Mouse (Mus musculus): ENCODE data around the gene Prrc2a. TPM values are rescaled to one million over a fixed set of nuclear protein-coding genes. Genes with fewer than 3 reads are reported as not detected.

Prrc2a gene
- polyA plus RNA-seq, 1 experiment from 2014 or later, result 147 TPM

- Histone ChIP-seq H3K27me3 (no peaks in the 10 kb centered on the region), H3K9ac (no peak overlapping the region), H3K4me3 (no peak overlapping the region), H3K9me3 (no peaks in the 10 kb centered on the region), H3K4me1 (peaks cover 14% of the 10 kb centered on the region), H3K36me3 (peaks cover 74% of the 10 kb centered on the region), H3K4me2 (no peak overlapping the region), H3K27ac (no peak overlapping the region)
- WGBS, result 81% methylated on average over 16 of the region's 16 CpGs
- no peak for ATAC-seq (ENCODE audit: insufficient number of reproducible peaks, low FRiP score, low TSS enrichment, low read depth)
Measured at GRCm38 (mm10) chr17:35140490-35140996, 24.2 kb downstream of the Prrc2a start.

GRCm38 (mm10) chr17:35139269-35139668 is 25.4 kb downstream of the Prrc2a start:
- 95% methylated on average over 3 of the region's 3 CpGs for WGBS
- Histone ChIP-seq H3K4me2 (no peak overlapping the region), H3K27ac (no peak overlapping the region), H3K9me3 (no peaks in the 10 kb centered on the region), H3K27me3 (no peaks in the 10 kb centered on the region), H3K36me3 (peaks cover 61% of the 10 kb centered on the region), H3K9ac (no peak overlapping the region), H3K4me1 (peaks cover 14% of the 10 kb centered on the region), H3K4me3 (no peak overlapping the region)
- ATAC-seq (ENCODE audit: insufficient number of reproducible peaks, low FRiP score, low TSS enrichment, low read depth), result no peak

- under 1% methylated on average over 43 of the region's 43 CpGs for WGBS
- H3K27ac ChIP-seq, result peak overlapping the region; percentile 97
- H3K4me1 ChIP-seq, result peaks cover 14% of the 10 kb centered on the region
- peaks cover 26% of the 10 kb centered on the region for H3K36me3 ChIP-seq
- H3K4me2 ChIP-seq, result peak overlapping the region; percentile 75
- H3K9me3 ChIP-seq, result no peaks in the 10 kb centered on the region
- peak overlapping the region; percentile 75 for H3K4me3 ChIP-seq
- H3K27me3 ChIP-seq, result no peaks in the 10 kb centered on the region
- ATAC-seq (ENCODE audit: insufficient number of reproducible peaks, low FRiP score, low TSS enrichment, low read depth), result peak; percentile 38
- H3K9ac ChIP-seq, result peak overlapping the region; percentile 50
Measured at GRCm38 (mm10) chr17:35135591-35136320, 28.9 kb downstream of the Prrc2a start.

GRCm38 (mm10) chr17:35134801-35135590 is 29.7 kb downstream of the Prrc2a start, which contains the start of gene Bag6:
TSS of gene Bag6 (plus strand) at chr17:35135178.
- H3K4me1 ChIP-seq, result peaks cover 14% of the 10 kb centered on the region
- H3K9ac ChIP-seq, result peak within 1 kb of the TSS; percentile 50
- H3K4me2 ChIP-seq, result peak within 1 kb of the TSS; percentile 75
- peak within 1 kb of the TSS; percentile 97 for H3K27ac ChIP-seq
- under 1% methylated on average over 66 of the region's 66 CpGs for WGBS
- no peaks in the 10 kb centered on the region for H3K9me3 ChIP-seq
- peak; percentile 94 for ATAC-seq (ENCODE audit: insufficient number of reproducible peaks, low FRiP score, low TSS enrichment, low read depth)
- peak within 1 kb of the TSS; percentile 75 for H3K4me3 ChIP-seq
- H3K27me3 ChIP-seq, result no peaks in the 10 kb centered on the region
- H3K36me3 ChIP-seq, result peaks cover 25% of the 10 kb centered on the region

- no peaks in the 10 kb centered on the region for H3K9me3 ChIP-seq
- H3K4me2 ChIP-seq, result no peak overlapping the region
- H3K27ac ChIP-seq, result no peak overlapping the region
- ATAC-seq (ENCODE audit: insufficient number of reproducible peaks, low FRiP score, low TSS enrichment, low read depth), result no peak
- 91% methylated on average over 7 of the region's 7 CpGs for WGBS
- H3K9ac ChIP-seq, result no peak overlapping the region
- H3K4me1 ChIP-seq, result peaks cover 17% of the 10 kb centered on the region
- no peak overlapping the region for H3K4me3 ChIP-seq
- peaks cover 20% of the 10 kb centered on the region for H3K36me3 ChIP-seq
- H3K27me3 ChIP-seq, result no peaks in the 10 kb centered on the region
Measured at GRCm38 (mm10) chr17:35133517-35133916, 31.2 kb downstream of the Prrc2a start.

GRCm38 (mm10) chr17:35132174-35132560 is 32.5 kb downstream of the Prrc2a start:
- H3K4me2 ChIP-seq, result no peak overlapping the region
- no peak overlapping the region for H3K27ac ChIP-seq
- H3K4me1 ChIP-seq, result peaks cover 23% of the 10 kb centered on the region
- no peak overlapping the region for H3K4me3 ChIP-seq
- H3K9ac ChIP-seq, result no peak overlapping the region
- peaks cover 19% of the 10 kb centered on the region for H3K36me3 ChIP-seq
- no peaks in the 10 kb centered on the region for H3K9me3 ChIP-seq
- no peaks in the 10 kb centered on the region for H3K27me3 ChIP-seq
- 79% methylated on average over 3 of the region's 3 CpGs for WGBS
- no peak for ATAC-seq (ENCODE audit: insufficient number of reproducible peaks, low FRiP score, low TSS enrichment, low read depth)

- WGBS, result 80% methylated on average over 15 of the region's 15 CpGs
- Histone ChIP-seq H3K36me3 (peaks cover 19% of the 10 kb centered on the region), H3K9ac (no peak within 1 kb of the TSS), H3K4me2 (no peak within 1 kb of the TSS), H3K4me3 (no peak within 1 kb of the TSS), H3K27me3 (no peaks in the 10 kb centered on the region), H3K4me1 (peaks cover 23% of the 10 kb centered on the region), H3K9me3 (no peaks in the 10 kb centered on the region), H3K27ac (no peak within 1 kb of the TSS)
- no peak for ATAC-seq (ENCODE audit: insufficient number of reproducible peaks, low FRiP score, low TSS enrichment, low read depth)
Measured at GRCm38 (mm10) chr17:35131500-35132173, 33.1 kb downstream of the Prrc2a start, which contains the start of gene Apom. TSS of gene Apom (minus strand) at chr17:35132050.

GRCm38 (mm10) chr17:35131038-35131437 is 33.7 kb downstream of the Prrc2a start:
- H3K9ac ChIP-seq, result no peak overlapping the region
- H3K36me3 ChIP-seq, result peaks cover 19% of the 10 kb centered on the region
- no peaks in the 10 kb centered on the region for H3K27me3 ChIP-seq
- no peak overlapping the region for H3K4me2 ChIP-seq
- no peak for ATAC-seq (ENCODE audit: insufficient number of reproducible peaks, low FRiP score, low TSS enrichment, low read depth)
- H3K4me3 ChIP-seq, result no peak overlapping the region
- 85% methylated on average over 8 of the region's 8 CpGs for WGBS
- no peaks in the 10 kb centered on the region for H3K9me3 ChIP-seq
- H3K4me1 ChIP-seq, result peaks cover 22% of the 10 kb centered on the region
- H3K27ac ChIP-seq, result no peak overlapping the region

- Histone ChIP-seq H3K4me2 (no peak overlapping the region), H3K4me1 (peaks cover 33% of the 10 kb centered on the region), H3K9me3 (no peaks in the 10 kb centered on the region), H3K27me3 (no peaks in the 10 kb centered on the region), H3K9ac (no peak overlapping the region), H3K27ac (no peak overlapping the region), H3K36me3 (peaks cover 26% of the 10 kb centered on the region), H3K4me3 (no peak overlapping the region)
- WGBS, result 68% methylated on average over 11 of the region's 11 CpGs
- no peak for ATAC-seq (ENCODE audit: insufficient number of reproducible peaks, low FRiP score, low TSS enrichment, low read depth)
Measured at GRCm38 (mm10) chr17:35128996-35129395, 35.7 kb downstream of the Prrc2a start.

GRCm38 (mm10) chr17:35127017-35127416 is 37.7 kb downstream of the Prrc2a start:
- 70% methylated on average over 13 of the region's 13 CpGs for WGBS
- ATAC-seq (ENCODE audit: insufficient number of reproducible peaks, low FRiP score, low TSS enrichment, low read depth), result no peak
- Histone ChIP-seq H3K27ac (peak overlapping the region; percentile 90; the same call in 1 of the 2 replicates), H3K27me3 (no peaks in the 10 kb centered on the region), H3K9ac (peak overlapping the region; percentile 76; the same call in 1 of the 2 replicates), H3K9me3 (no peaks in the 10 kb centered on the region), H3K36me3 (peaks cover 32% of the 10 kb centered on the region), H3K4me1 (peaks cover 37% of the 10 kb centered on the region), H3K4me3 (peak overlapping the region; percentile 67), H3K4me2 (peak overlapping the region; percentile 65)

- H3K27me3 ChIP-seq, result no peaks in the 10 kb centered on the region
- peaks cover 32% of the 10 kb centered on the region for H3K36me3 ChIP-seq
- peak; percentile 71 for ATAC-seq (ENCODE audit: insufficient number of reproducible peaks, low FRiP score, low TSS enrichment, low read depth)
- H3K4me2 ChIP-seq, result peak within 1 kb of the TSS; percentile 65
- peak within 1 kb of the TSS; percentile 76 for H3K9ac ChIP-seq
- H3K9me3 ChIP-seq, result no peaks in the 10 kb centered on the region
- WGBS, result under 1% methylated on average over 36 of the region's 36 CpGs
- peak within 1 kb of the TSS; percentile 67 for H3K4me3 ChIP-seq
- H3K4me1 ChIP-seq, result peaks cover 41% of the 10 kb centered on the region
- H3K27ac ChIP-seq, result peak within 1 kb of the TSS; percentile 90
Measured at GRCm38 (mm10) chr17:35126206-35126611, 38.5 kb downstream of the Prrc2a start, which contains the start of gene D17H6S53E. TSS of gene D17H6S53E (plus strand) at chr17:35126373.
